Mouse (Mus musculus): ENCODE results near the gene Nlgn3. TPM values are rescaled to one million over a fixed set of nuclear protein-coding genes. Genes with fewer than 3 reads are reported as not detected.

The Nlgn3 gene
- total RNA-seq (2021) = under 1 TPM; 0.08 to 0.15 TPM
- long read RNA-seq, experiment 1 = 0 reads
- long read RNA-seq, experiment 2 = 0 reads

DNA sequence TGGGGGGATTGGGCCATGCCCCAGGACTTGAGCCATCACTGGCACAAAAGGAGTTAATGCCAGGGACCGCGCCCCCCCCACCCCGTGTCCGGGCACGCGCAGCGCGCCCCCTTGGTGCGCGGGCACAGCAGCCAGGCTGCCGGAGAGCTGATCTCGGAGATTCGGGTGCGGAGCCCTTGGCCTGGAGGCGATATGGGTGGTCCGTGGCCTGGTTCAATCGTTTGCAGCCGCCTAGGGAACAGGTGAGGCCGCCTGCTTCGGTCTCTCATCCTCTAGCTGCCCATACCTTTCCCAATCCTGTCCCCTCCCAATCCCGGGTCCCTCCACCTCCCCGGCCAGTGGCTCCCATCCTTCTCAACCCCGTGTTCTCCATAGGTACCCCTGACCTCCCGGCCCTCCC lies at the start of gene Nlgn3:
TSS of gene Nlgn3 (plus strand) at position 114 of the 400 bp plus-strand sequence.
- no peak for DNase-seq
- intact Hi-C loops (cut with DNase I) = no loop called here

DNA sequence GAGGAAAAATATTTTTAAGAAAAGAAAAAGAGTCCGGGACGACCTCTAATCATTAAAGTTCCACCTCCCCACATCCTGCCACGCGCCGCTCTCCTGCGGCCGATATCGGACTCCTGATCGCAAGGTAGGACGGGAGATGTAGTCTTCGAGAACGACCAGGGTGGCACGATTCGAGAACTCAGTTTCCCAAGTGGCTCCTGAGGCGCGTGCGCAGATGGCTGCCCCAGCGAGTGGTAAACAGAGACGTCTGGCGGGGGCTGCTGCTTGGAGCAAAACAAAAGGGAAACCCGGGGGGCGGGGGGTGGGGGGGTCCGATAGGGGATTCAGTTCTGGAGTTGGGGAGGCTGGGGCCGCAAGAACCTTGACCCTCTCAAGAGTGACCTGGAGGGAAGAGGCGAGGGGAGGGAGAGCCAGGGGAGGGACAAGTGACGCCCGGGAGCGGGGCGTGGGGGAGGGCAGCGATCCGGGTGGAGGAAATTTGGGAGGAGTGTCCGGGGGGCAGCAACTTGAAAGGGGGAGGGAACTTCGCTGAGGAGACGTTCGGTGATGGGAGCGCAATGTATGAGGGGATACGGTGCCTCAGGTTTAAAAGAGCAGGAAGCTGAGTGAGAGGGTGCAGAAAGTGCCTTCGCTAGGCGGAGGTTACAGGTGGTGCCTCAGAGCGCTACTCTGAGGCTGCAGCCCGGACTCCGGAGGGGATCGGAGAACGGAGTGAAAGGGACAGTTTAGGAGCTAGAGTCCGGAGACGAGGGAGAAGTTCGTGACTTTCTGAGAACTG lies 44.8 kb upstream of the Nlgn3 start, which contains the start of gene Foxo4:
TSS of gene Foxo4 (plus strand) at position 577 of the 778 bp plus-strand sequence.
- intact Hi-C loops (cut with DNase I) = no loop called here
- DNase-seq = peak; percentile 73 to 85

DNA sequence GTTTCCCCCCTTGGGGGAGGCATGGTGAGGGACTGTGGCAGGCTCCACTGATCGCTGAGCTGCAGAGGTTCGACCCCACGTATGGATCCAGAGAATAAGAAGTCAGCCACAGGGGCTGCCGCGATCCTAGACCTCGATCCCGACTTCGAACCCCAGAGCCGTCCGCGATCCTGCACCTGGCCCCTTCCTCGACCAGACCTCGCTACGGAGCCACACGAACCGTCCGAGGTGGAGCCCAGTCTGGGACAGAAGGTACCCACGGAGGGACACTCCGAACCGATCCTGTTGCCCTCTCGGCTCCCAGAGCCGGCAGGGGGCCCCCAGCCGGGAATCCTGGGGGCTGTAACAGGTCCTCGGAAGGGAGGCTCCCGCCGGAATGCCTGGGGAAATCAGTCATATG lies 44.2 kb upstream of the Nlgn3 start:
- intact Hi-C loops (cut with DNase I) = no loop called here
- no peak for DNase-seq

DNA sequence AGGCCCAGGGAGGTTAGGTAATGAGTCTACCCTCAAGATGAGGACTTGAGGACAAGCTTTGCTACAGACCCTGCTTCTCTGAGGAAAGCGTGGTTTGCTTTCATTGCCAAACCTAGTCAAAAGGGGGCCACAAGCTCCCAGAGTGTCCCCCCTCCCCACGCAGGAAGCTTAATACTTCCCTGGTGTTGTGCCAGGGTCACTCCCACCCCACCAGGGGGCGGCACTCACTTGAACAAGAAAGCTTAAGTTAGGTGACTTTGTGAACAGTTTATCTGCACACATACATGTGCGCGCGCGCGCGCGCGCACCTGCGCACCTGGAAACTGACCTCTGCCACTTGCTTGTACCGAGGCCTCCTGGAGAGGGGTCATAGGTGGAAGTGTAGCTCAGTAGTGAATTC lies 42.4 kb upstream of the Nlgn3 start:
- intact Hi-C loops (cut with DNase I) = no loop called here
- DNase-seq = no peak

DNA sequence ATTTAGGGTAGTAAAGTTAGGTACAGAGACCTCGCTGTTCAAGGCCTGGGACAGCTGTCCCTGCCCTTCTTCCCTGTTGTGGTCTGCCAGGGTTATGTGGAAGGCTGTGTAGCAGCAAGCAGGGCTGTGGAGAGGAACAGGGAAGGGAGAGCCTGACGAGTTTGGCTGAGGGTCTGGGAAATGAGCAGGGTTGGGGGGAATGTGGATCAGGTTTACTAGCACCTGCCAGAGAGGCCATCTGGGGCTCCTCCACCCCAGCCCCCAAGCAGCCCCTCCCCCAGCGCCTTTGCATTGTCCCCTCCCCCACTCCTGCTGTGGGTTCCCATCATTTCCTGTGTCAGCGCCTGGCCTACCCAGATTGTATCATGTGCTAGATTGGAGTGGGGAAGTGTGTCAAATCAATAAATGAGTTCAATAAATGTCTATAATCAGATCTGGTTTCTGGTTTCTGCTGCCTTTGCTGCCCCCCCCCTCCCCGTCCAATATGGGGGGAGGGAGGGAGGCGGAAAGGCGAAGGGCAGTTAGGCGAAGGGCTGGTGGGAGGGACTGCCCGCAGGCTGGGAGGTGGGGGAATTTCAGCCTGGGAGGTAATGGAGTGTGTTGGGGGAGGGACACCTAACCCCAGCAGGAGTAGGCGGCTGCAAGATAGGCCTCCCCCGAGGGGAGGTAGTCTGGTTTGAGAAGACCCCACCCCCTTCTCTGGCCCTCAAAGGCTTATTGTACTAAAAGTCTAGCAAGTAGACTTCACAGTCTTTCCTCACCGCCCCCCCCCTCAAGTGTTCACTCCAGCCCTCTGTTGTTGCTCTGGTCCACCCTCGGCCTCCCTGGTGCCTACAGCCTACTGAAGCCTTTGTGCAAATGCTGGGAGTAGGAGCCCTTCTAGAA lies 38.3 kb upstream of the Nlgn3 start:
- intact Hi-C loops (cut with DNase I) = no loop called here
- DNase-seq = no peak

DNA sequence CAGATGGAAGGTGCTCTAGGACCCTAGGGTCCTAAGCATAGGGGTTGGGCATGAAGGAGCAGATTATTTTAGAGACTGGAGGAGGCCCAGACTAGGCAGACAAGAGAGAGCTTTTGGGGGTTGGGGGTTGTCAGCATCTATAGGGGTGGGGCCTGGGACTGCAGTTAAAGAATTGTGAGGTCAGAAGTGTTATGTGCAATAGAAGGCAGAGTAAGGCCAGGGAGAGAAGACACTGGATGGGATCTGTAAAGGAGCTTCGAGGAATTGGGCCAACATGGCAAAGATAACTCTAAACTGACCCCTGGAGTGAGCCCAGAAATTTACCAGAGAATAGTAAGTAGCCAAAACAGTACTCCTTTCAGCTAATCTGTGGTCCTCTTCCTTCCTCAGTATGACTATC lies 35.1 kb upstream of the Nlgn3 start, which contains the start of gene Gm614:
TSS of gene Gm614 (minus strand) at position 101 of the 400 bp plus-strand sequence.
- DNase-seq = no peak
- intact Hi-C loops (cut with DNase I) = no loop called here

DNA sequence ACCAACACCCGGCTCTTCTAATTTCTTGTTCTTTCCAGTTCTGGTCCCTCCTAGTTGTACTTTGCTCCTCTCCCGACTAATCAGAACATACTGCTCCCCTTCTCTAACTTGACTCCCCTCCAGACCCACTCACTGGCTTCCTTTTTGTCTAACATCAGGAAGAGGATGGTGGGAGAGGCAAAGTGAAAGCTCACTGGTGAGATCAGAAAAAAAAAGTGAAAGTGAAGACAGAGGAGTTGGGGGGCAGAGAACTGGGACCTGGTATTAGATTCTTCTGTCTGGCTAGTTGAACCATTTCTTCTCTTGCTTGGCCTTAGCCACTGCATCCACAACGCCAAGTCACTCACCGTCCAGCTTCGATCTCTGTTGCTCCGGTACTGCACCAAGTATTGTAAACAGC lies 32.3 kb upstream of the Nlgn3 start:
- intact Hi-C loops (cut with DNase I) = no loop called here
- DNase-seq = no peak

DNA sequence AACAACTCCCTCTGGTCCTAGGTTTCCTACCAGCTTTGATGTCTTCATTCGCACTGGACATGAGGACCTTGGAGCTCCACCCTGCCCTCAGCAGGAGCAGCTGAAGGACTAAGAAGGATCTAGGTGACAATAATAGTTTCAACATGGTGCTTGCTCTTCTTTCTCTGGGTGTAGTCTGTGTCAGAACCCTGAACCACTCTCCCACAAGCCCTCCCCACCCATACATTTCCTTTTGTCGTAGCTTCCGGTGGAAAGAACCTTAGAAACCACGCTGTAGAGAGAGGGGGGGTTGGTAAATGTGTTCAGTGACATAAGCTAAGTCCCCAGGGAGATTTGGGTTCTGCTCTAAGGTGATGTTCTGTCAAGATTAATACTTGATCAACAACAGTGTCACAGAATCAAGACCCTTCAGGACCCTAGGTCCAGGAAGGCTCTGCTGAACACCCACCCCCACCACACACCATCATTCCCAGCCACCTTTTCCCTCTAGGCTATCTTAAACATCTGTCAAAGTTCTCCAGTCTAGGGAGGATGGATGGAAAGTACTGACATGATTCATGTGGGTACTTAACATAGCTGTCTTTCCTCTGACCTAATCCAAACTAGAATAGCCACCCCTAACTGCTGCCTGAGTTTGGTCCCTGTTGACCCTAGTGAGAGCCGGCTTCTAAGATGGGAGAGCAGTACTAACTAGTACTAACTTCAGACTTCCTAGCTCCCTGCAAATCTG lies 30.8 kb upstream of the Nlgn3 start, which contains the start of gene Il2rg:
TSS of gene Il2rg (minus strand) at position 231 of the 730 bp plus-strand sequence.
- no peak for DNase-seq
- intact Hi-C loops (cut with DNase I) = no loop called here

DNA sequence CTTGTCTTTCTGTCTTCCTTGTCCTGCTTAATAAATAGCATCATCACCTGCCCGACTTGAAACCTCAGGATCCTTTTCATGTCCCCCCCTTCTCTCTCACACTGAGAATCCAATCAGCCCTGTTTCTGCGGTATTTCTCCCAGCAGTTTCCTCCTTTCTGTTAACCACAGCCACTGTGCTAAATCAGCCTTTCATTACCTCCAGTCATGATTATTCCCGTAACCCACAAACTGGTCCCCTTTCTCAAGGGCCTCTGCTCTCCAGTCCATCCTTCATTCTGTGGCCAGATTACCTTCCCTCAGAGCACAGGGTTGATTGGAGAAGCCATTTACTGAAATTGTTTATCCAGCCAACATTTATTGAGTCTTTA lies 30.2 kb upstream of the Nlgn3 start, which contains the start of gene Gm20489:
TSS of gene Gm20489 (minus strand) at position 269 of the 370 bp plus-strand sequence.
- intact Hi-C loops (cut with DNase I) = no loop called here
- no peak for DNase-seq

DNA sequence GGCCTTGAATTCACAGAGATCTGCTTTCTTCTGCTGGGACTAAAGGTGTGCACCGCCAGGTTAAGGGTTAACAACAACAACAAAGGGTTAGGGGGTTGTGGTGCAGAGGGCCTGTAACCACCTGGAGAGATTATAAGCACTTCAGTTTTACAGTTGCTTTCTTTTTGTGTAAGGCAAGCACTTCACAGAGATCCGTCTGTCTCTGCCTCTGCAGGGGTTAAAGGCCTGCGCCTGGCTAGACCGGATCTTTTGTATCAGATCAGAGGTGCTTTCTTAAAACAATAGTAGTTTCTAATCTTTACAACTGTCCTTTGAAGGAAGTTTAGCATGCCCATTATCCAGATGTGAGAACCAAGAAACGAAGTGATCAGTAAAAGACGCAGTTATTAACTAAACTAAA lies 25.6 kb upstream of the Nlgn3 start:
- DNase-seq = no peak
- intact Hi-C loops (cut with DNase I) = loop anchor here (5.0 kb wide), 1 partner anchor 141 kb away; no protein-coding TSS in a partner anchor

DNA sequence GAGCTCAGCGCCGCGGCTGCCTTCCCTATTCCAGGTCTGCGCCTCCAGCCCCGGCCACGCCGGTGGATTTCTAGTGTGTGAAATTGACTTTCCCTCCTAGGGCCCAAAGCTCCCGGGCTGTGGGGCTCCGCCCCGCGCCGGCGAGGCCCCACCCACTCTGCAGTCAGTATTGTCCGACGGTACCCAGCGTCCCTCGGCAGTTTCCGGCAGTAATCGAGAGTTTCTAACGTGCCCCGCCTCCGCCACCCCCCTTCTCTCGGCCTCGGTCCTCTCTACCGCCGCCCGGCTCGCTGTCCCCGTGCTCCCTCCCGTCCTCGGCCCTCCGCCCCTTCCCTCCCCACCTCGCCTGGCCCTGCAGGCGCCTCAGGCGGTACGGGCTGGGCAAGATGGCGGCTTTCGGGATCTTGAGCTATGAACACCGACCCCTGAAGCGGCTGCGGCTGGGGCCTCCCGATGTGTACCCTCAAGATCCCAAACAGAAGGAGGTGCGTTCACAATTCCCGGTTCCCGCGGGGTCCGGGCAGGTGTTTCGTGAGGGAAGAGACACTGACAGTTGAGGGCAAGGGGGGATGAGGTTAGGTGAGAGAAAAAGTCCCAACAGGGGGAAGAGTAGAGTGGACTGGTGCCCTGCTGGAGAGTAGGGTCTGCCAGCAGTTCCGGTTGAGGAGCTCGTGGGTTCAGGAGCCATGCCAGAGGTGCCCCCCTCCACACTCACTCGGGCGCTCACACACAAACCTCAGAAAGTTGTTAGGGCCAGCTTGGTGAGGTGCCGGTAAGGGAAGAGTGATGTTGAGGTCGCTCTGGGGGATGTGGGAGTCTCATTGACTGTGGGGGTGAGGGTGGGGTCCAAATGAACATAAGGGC lies 24.9 kb upstream of the Nlgn3 start, which contains the start of gene Med12:
TSS of gene Med12 (plus strand) at position 156 of the 864 bp plus-strand sequence.
- DNase-seq = peak; percentile 81 to 88
- intact Hi-C loops (cut with DNase I) = loop anchor here (5.0 kb wide), 1 partner anchor 142 kb away; no protein-coding TSS in a partner anchor

DNA sequence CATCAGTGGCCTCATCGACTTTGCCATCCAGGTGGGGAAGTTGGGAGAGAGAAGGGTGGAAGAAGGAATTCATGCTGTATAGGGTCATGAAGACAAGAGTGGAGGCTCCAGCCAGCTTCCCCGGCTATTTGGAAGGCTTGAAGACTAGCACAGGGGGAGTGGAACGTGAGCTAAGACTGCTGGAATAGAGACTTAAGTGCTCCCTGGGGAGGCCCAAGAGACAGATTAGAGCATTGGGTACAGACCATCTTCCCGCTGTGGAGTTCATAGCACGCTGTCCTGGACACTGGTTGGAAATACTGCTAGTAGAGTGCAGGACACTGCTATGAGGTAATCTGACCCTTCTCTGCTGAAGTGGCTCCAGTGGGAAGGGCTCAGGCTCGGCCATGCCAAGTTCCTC lies 16.2 kb upstream of the Nlgn3 start:
- no peak for DNase-seq
- intact Hi-C loops (cut with DNase I) = loop anchor here (5.0 kb wide), 1 partner anchor 146 kb away; no protein-coding TSS in a partner anchor

DNA sequence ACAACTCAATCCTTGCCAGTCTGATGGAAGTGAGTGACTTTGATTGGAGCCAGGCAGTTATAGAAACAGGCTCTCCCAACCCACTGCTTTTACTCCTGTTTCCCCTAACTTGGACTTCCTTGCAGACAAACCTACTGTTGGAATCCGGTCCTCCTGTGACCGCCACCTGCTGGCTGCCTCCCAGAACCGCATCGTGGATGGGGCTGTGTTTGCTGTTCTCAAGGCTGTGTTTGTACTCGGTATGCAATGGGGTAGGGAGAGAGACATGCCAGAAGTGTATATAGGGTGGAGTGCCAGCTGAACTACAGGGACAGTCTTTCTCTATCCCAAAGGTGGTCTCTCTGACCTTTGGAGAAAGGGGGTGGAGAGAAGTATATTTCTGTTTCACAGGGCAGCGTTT lies 13.4 kb upstream of the Nlgn3 start:
- intact Hi-C loops (cut with DNase I) = no loop called here
- DNase-seq = no peak

DNA sequence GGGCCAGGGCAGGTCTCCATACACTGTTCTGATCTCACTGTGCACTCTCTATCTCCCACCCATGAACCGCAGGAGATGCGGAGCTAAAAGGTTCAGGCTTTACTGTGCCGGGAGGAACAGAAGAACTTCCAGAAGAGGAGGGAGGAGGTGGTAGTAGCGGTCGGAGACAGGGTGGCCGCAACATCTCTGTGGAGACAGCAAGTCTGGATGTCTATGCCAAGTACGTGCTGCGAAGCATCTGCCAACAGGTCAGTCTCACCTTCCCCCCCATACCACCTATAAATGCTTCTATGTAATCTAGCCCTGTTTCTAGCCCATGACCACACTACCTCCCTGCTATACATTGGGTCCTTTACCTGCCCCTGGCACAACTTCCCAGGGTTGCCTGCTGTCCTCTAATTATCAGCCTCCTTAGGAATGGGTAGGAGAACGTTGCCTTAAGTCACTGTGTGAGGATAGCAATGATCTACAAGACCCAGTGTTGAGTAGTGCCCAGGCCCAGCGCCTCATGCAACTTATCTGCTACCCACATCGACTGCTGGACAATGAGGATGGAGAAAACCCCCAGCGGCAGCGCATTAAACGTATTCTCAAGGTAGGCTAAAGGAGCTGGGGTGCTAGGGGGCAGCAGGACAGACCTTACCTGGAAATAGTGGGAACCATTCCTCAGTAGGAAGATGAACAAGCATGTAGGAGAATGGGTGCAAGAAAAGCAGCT lies 12.9 kb upstream of the Nlgn3 start:
- no peak for DNase-seq
- intact Hi-C loops (cut with DNase I) = no loop called here

DNA sequence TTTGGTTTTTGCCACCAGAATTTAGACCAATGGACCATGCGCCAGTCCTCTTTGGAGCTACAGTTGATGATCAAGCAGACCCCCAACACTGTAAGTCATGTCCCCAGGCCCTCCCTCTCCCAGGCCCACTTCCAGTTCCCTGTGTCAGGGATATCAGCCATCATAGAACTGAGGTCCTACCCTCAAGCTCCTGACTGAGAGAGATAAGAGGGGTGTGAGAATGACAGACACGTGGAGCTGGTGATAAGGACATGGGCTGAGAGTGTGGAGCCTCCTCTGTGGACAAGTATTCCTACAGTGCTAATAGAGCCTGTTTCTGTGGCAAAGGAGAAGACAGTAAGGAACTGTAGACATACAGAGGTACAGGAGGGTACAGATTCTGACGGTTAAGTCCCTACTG lies 11.4 kb upstream of the Nlgn3 start:
- intact Hi-C loops (cut with DNase I) = no loop called here
- DNase-seq = no peak

DNA sequence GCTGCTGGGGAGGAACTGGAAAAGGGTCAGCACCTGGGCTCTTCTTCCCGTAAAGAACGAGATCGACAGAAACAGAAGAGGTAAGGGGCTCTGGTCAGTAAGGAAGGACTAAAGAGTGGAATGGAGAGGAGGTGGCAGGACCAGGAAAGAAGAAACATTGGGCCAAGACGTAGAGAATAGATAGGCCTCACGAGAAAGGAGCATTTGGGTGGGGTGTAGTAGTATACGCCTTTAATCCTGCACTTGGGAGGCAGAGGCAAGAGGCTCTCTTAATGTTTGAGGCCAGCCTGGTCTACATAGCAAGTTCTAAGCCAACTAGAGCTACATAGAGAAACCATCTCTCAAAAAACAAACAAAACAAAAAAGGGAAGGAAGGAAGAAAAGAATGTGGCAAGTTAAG lies 10.5 kb upstream of the Nlgn3 start:
- intact Hi-C loops (cut with DNase I) = no loop called here
- DNase-seq = no peak

DNA sequence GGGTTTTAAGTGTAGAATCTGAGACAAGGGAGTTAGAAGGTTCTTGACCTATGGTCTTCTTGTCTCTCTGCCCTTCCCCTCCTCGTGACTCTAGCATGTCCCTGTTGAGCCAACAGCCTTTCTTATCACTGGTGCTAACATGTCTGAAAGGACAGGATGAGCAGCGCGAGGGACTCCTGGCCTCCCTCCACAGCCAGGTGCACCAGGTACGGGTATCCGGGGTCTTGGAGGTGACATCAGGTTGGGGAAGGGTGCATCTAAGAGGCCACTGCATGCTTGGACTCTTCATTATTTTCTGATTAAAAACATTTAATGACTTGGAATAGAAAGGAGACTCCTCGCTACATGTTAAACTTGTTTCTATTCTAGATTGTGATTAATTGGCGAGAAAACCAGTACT lies 9.9 kb upstream of the Nlgn3 start:
- no peak for DNase-seq
- intact Hi-C loops (cut with DNase I) = no loop called here

DNA sequence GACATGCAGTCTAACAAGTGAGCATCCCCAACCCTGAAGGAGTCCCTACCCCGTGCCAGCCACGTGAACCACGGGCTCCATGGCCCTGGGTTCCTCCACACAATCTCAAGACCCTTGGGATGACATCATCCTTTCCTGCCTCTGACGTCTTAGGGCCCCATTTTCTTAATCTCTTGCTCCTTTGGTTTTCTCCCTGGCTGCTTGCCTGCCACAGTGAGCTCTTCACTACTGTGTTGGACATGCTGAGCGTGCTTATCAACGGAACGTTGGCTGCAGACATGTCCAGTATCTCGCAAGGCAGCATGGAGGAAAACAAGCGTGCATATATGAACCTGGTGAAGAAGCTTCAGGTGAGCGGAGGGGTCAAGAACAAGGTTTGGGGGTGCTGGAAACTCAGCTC lies 8.9 kb upstream of the Nlgn3 start:
- intact Hi-C loops (cut with DNase I) = no loop called here
- DNase-seq = no peak

Data from gastrocnemius, postnatal 36 days (tissue).